Mouse (Mus musculus): ENCODE data around the gene 2810004N23Rik.

2810004N23Rik gene

DNA sequence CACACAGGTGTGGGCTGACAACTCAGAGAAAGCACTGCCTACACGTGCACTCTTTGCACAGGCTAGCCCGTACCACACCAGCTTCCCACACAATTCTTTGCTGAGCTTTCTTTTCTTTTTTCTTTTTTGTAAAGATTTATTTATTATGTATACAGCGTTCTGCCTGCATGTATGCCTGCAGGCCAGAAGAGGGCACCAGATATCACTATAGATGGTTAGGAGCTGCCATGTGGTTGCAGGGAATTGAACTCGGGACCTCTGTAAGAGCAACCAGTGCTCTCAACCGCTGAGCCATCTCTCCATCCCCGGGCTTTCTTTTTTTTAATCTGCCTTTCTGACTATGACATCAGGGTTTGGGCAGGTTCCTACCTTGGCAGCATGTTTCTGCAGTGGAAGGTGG lies 39.4 kb downstream of the 2810004N23Rik start:
- DNase-seq (ENCODE audit: low spot score) = no peak

- DNase-seq (ENCODE audit: low spot score) = no peak
Measured at GRCm38 (mm10) chr8:124820125-124820524, 42.8 kb downstream of the 2810004N23Rik start.

- no peak for DNase-seq (ENCODE audit: low spot score)
Measured at GRCm38 (mm10) chr8:124819612-124820115, 43.3 kb downstream of the 2810004N23Rik start.

DNA sequence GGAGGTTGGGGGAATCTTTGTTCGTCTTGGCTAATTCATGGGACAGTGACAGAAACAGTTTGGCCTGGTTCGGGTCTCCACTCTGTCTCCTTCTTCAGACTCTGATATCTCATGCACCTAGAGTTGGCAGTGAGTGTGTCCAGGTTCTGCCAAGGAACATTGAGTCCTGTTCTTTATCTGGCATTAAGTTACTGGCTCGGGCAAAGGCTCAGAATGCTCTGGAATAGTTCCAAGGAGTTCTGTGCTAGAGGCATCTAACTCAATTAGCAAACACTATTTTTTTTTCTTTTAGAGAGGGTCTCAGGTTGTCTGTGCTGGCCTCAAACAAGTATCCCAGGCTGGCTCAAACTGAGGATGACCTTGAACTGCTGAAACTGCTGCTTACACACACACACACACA lies 45.6 kb downstream of the 2810004N23Rik start:
- no peak for DNase-seq (ENCODE audit: low spot score)

DNA sequence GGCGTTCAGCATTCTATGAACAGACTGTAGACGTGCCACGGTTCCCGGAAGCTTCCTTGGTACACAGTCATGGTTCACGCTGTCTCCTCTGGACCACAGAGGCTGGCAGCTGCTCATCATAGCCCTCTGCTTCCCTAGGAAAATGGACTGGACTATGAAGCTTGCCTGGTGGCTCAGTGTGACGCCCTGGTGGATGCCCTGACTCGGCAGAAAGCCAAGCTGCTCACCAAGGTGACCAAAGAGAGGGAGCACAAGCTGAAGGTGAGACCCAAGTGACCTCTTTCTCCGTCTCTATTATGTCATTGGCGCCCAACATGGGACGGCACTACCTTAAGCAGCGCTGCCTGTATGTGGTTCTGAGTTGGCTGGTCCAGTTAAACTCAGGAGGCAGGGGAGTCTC lies 46.1 kb downstream of the 2810004N23Rik start:
- DNase-seq (ENCODE audit: low spot score) = no peak

GRCm38 (mm10) chr8:124815870-124816269 lies 47.0 kb downstream of the 2810004N23Rik start:
- no peak for DNase-seq (ENCODE audit: low spot score)

DNA sequence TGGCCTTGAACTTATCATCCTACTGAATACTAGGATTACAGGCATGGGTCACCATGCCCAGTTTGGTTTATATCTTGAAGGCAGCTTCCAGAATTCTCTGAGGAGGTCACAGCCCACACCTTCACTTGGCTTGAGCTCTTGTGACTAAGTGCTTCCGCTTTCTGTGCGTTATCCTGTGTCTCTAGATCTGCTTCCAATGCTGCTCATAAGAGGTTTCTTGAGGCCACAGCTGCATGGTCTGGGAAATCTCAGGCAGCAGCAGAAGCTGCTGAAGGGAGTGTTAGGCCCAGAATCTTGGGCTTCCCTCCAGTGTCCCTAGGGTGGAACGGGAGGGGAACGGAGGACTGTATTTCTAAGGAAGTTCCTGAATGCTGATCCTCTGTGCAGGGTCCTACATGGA lies 49.6 kb downstream of the 2810004N23Rik start:
- no peak for DNase-seq (ENCODE audit: low spot score)

- no peak for DNase-seq (ENCODE audit: low spot score)
Measured at GRCm38 (mm10) chr8:124810689-124811394, 52.1 kb downstream of the 2810004N23Rik start.

DNA sequence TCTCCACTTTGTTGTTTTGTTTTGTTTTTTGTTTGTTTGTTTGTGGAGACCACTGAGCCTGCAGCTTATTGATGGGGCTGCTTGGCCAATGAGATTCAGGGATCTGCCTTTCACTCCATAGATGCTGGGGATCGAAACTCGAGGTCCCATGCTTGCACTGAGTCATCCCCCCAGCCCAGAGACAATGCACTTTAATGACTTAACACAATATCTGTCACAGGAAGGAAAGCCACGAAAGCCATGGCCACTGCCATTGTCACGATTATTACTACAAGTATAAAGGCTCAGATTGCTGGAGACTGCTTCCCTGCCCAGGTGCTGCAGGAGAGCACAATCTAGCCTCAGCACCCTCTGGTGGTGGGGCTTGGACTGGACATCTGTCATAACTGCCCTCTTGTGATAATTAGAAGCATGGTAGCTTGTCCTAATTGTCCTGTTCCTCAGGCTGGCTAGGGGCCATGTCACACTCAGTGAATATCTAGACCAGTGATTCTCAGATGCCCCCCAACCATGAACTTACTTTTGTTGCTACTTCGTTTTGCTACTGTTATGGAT lies 52.8 kb downstream of the 2810004N23Rik start:
- no peak for DNase-seq (ENCODE audit: low spot score)

- no peak for DNase-seq (ENCODE audit: low spot score)
Measured at GRCm38 (mm10) chr8:124809419-124809818, 53.5 kb downstream of the 2810004N23Rik start.

GRCm38 (mm10) chr8:124805990-124806389 lies 56.9 kb downstream of the 2810004N23Rik start:
- DNase-seq (ENCODE audit: low spot score) = no peak

DNA sequence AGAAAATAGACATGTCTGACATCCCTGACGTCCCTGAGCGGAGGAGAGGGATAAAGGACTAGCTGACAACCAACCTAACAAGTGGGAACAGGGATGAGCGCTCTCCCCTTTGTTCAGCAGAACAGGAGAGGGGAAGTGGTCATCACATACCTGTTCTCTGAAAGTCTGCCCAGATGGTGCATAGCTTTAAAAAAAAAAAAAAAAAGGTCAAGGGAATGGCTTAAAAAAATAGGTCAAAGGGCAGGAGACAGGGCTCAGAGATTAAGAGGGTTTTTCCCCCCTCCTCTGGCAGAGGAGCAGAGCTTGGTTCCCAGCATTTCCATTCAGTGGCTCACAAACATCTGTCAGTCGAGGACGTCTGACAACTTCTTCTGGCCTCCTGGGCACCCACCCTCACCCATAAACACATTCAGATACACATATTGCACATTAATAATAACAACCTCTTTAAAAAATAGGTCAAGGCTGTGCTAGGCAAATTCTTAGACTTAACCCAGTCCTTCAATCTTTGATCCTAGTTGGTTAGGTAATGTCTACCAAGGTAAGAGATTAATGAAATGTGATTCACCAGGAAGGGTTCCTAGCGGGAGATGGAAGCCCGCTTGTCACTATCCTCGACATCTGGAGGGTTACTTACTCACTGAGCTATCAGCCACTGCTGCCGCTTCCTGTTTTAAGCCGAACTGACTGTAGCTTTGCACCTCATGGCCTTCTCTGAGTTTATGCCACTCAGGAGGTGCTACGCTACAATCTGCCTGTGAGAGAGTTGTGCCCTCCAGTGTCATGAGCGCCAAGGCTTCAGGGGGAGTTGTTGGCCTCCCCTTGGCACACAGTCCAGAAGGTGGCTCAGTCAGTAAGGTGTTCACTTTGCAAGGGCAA lies 58.9 kb downstream of the 2810004N23Rik start:
- DNase-seq (ENCODE audit: low spot score) = no peak

GRCm38 (mm10) chr8:124800542-124800941 lies 62.4 kb downstream of the 2810004N23Rik start:
- DNase-seq (ENCODE audit: low spot score) = no peak

- DNase-seq (ENCODE audit: low spot score) = no peak
Measured at GRCm38 (mm10) chr8:124795781-124796488, 67.0 kb downstream of the 2810004N23Rik start.

DNA sequence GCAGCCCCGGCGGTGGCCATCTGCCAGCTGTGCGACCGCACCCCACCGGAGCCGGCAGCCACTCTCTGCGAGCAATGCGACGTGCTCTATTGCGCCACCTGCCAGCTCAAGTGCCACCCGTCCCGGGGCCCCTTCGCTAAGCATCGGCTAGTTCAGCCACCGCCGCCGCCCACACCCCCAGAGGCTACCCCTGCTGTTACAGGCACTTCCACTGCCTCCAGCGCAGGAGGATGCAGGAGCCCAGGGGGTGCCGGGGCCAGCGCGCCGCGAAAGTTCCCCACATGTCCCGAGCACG lies 68.5 kb downstream of the 2810004N23Rik start:
- DNase-seq (ENCODE audit: low spot score) = peak; percentile 14

GRCm38 (mm10) chr8:124793661-124794485 lies 69.0 kb downstream of the 2810004N23Rik start:
- no peak for DNase-seq (ENCODE audit: low spot score)

GRCm38 (mm10) chr8:124793172-124793651 lies 69.7 kb downstream of the 2810004N23Rik start:
- DNase-seq (ENCODE audit: low spot score) = peak; percentile 93

GRCm38 (mm10) chr8:124792708-124793107 lies 70.2 kb downstream of the 2810004N23Rik start, which contains the start of gene Trim67:
Gene Trim67 (plus strand): TSS chr8:124793092.
- peak; percentile 5 for DNase-seq (ENCODE audit: low spot score)

GRCm38 (mm10) chr8:124792186-124792585 lies 70.7 kb downstream of the 2810004N23Rik start:
- DNase-seq (ENCODE audit: low spot score) = no peak

- no peak for DNase-seq (ENCODE audit: low spot score)
Measured at GRCm38 (mm10) chr8:124791751-124792150, 71.2 kb downstream of the 2810004N23Rik start.

DNA sequence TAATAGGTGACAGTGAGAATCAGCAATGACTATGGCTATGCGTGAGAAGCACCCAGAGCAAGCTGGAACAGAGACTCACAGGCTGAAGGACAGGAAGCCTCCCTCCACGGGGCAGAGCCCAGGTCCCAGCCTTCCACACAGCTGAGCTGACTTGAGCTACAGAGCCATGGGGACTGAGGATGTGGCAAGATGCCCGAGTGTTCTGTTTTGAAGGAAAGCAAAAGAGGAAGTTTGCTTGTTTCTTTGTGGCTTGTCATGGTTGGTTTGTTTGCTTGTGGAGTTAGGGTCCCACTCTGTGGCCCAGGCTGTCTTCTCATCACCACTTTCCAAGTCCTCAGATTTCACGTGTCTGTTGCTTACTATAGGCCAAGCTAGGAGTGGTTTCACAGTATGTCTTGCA lies 72.2 kb downstream of the 2810004N23Rik start:
- DNase-seq (ENCODE audit: low spot score) = no peak
